Mouse (Mus musculus) bone marrow macrophage, adult 2 months (primary cell): ENCODE results near the gene Ube2u. TPM values are rescaled to one million over a fixed set of nuclear protein-coding genes. Genes with fewer than 3 reads are reported as not detected.
"Not testable (repeated sequence)": the region's sequence is repeated elsewhere in the genome, so short reads cannot be mapped to it uniquely, and the experiment has no call there.

Experiments used
- H3K27ac ChIP-seq: 2 replicates; pipeline ENCODE4 v1.5.1; 2012; ENCODE audit warnings: low read depth, low read length; ENCODE audit not compliant: insufficient read depth
- H3K4me1 ChIP-seq: 2 replicates; pipeline ENCODE4 v1.6.1; 2012; ENCODE audit warnings: low read length; ENCODE audit not compliant: control insufficient read depth, insufficient read depth
- H3K4me3 ChIP-seq: 2 replicates; pipeline ENCODE4 v1.5.1; 2012; ENCODE audit warnings: mild to moderate bottlenecking, low read length, moderate library complexity; ENCODE audit not compliant: insufficient read depth
- CTCF ChIP-seq: IDR thresholded peaks from 2 replicates; pipeline ENCODE4 v1.5.1; 2012; ENCODE audit warnings: low read depth, mild to moderate bottlenecking, low read length, moderate library complexity
- POLR2A ChIP-seq: IDR thresholded peaks from 2 replicates; pipeline ENCODE4 v1.6.1; 2012; ENCODE audit warnings: mild to moderate bottlenecking, low read depth, low read length, borderline replicate concordance
- polyA plus RNA-seq: library from polyadenylated mRNA; stranded (reverse); fragments of >200 nt; gene quantifications from 2 replicates; pipeline ENCODE4 v1.2.4, GENCODE M21; 2012; ENCODE audit not compliant: missing spikeins, insufficient read depth, insufficient read length

Ube2u gene
- polyA plus RNA-seq, 1 experiment, result not detected

GRCm38 (mm10) chr4:100498192-100498591 is 19.5 kb downstream of the Ube2u start:
- no peak for TF ChIP-seq CTCF
- TF ChIP-seq POLR2A, result no peak
- Histone ChIP-seq H3K4me1 (no peaks in the 10 kb centered on the region), H3K27ac (no peak overlapping the region), H3K4me3 (no peak overlapping the region)

- H3K27ac ChIP-seq, H3K4me1 ChIP-seq, H3K4me3 ChIP-seq: not testable (repeated sequence)
Measured at GRCm38 (mm10) chr4:100499037-100499601, 20.5 kb downstream of the Ube2u start.

- no peak overlapping the region for H3K27ac ChIP-seq
- H3K4me1 ChIP-seq, result no peaks in the 10 kb centered on the region
- TF ChIP-seq CTCF, result no peak
- no peak overlapping the region for H3K4me3 ChIP-seq
Measured at GRCm38 (mm10) chr4:100503337-100503736, 24.7 kb downstream of the Ube2u start.

- TF ChIP-seq POLR2A (no peak), CTCF (no peak)
- no peak overlapping the region for H3K4me3 ChIP-seq
- H3K4me1 ChIP-seq, result no peaks in the 10 kb centered on the region
- no peak overlapping the region for H3K27ac ChIP-seq
Measured at GRCm38 (mm10) chr4:100517646-100518045, 39.0 kb downstream of the Ube2u start.

- no peak overlapping the region for H3K27ac ChIP-seq
- no peak overlapping the region for H3K4me3 ChIP-seq
- TF ChIP-seq POLR2A (no peak), CTCF (no peak)
- H3K4me1 ChIP-seq, result no peaks in the 10 kb centered on the region
Measured at GRCm38 (mm10) chr4:100522534-100522933, 43.9 kb downstream of the Ube2u start.

DNA sequence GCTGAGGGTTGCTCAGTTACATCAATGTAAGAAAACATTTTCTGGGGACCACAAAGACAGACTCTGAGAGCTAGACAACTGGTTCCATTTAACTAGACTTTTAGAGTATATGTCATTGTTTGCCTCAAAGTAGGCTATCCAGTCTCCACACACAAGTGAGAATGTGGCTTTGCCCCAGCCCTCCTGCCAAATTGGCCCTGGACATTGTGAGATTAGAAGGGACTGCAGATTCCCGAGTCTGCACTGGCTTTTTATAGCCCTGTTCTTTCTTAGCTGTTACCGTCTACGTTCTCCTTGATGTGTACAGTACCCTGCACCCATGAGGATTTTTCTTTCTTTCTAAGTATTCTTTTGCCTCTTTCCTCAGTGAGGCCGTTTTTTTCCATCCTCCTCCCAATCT is 46.1 kb downstream of the Ube2u start:
- Histone ChIP-seq H3K4me3 (no peak overlapping the region), H3K27ac (no peak overlapping the region), H3K4me1 (no peaks in the 10 kb centered on the region)
- TF ChIP-seq POLR2A (no peak), CTCF (no peak)

GRCm38 (mm10) chr4:100526296-100526695 is 47.6 kb downstream of the Ube2u start:
- Histone ChIP-seq H3K4me3 (no peak overlapping the region), H3K27ac (no peak overlapping the region), H3K4me1 (no peaks in the 10 kb centered on the region)
- TF ChIP-seq CTCF (no peak), POLR2A (no peak)

DNA sequence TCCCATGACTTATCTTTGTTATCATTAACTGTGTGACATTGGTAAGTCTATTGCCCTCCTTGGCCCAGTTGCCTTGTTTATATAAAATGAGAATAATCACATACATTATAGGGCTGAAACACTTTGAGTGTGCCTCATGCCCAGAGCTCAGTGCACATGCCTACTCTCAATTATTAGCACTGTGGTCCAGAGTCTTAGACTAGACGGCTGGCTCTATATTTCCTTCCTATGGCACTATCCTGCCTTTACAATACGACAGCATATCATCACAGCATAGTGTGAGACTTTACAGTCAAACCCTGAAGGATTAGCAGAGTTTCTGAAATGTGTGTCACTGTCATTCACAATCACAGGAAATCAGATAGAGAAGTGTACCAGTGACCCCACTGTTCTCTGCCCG is 48.4 kb downstream of the Ube2u start:
- TF ChIP-seq CTCF, result no peak
- no peak for TF ChIP-seq POLR2A
- H3K27ac ChIP-seq, result no peak overlapping the region
- no peaks in the 10 kb centered on the region for H3K4me1 ChIP-seq
- no peak overlapping the region for H3K4me3 ChIP-seq

DNA sequence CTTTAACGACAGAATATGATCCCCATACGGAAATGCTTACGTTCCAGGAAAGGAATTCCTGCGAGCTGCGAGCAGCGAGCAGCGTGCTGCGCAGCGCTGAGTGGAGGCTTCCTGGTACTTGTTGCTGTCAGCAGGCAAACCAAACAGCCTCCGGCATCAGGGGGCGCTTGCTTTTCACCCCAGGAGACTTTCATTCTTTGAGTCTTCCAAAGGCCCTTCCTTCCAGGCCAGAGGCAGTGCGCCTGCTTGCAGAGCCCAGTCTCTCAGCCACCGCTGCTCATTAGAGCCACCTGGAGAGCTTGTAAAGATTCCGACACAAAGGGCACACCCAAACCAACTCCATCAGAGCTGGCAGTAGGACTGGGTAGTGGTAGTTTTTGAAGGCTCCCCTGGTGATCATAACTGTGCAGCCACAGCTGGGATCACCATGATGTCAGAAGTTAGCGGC is 48.9 kb downstream of the Ube2u start:
- TF ChIP-seq POLR2A (no peak), CTCF (no peak)
- Histone ChIP-seq H3K4me1 (no peaks in the 10 kb centered on the region), H3K27ac (no peak overlapping the region), H3K4me3 (no peak overlapping the region)

GRCm38 (mm10) chr4:100533607-100534006 is 55.0 kb downstream of the Ube2u start:
- TF ChIP-seq POLR2A, result no peak
- TF ChIP-seq CTCF, result no peak
- H3K4me3 ChIP-seq, result no peak overlapping the region
- H3K27ac ChIP-seq, result no peak overlapping the region
- H3K4me1 ChIP-seq, result no peaks in the 10 kb centered on the region

DNA sequence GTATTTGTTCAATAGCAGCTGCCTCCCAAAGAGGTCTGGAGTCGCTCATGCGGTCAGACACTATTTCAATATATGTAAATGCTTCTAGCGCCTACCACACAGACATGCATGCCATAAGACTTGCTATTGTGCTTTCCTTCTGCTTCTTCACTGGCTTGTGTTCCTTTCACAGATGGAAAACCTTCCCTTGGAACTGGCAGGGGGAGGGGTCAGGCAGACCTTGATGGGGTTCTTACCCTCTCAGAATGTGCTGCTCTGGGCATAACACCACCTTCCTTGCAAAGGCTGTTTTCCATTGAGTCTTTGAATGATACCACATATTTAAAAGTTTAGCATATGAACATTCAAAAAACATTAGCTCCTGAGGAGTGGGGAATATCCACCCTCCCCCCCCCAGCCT is 56.3 kb downstream of the Ube2u start:
- Histone ChIP-seq H3K4me3 (no peak overlapping the region), H3K4me1 (no peaks in the 10 kb centered on the region), H3K27ac (no peak overlapping the region)
- TF ChIP-seq CTCF, result no peak
- TF ChIP-seq POLR2A, result no peak

DNA sequence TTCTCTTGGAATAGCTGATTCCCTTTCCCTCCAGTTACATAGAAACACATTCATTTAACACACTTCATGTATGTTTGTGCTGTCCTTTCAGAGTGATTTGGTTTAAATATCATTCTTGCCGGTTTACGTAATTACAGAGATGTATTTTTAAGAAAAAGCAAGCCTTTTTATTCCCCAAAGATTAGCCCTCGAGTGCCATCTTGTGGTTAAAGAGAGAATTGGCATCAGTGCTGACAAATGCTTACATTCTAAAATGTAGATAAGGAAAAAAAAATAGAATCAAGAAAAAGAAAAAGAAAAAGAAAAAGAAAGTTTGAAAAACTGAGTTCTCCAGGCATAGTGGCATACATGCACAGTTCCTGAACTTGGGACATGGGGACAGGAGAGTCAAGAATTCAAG is 59.2 kb downstream of the Ube2u start:
- Histone ChIP-seq H3K4me1 (no peaks in the 10 kb centered on the region), H3K27ac (no peak overlapping the region), H3K4me3 (no peak overlapping the region)
- no peak for TF ChIP-seq CTCF
- no peak for TF ChIP-seq POLR2A
